Mouse (Mus musculus): ENCODE measurements at regions not wholly inside any gene's neighbourhood (a gene's known extent, or its start where the extent isn't known, plus 50 kb on each side); places are given as distances from the start of the nearest gene placed in this dataset.

- DNase-seq (ENCODE audit: low read depth, low spot score), result no peak
These were observed 190.2 kb upstream of the Krr1 start for GRCm38 (mm10) chr10:111782195-111782810.

- DNase-seq (ENCODE audit: low read depth, low spot score), result no peak
These were observed 189.0 kb upstream of the Krr1 start for GRCm38 (mm10) chr10:111783496-111783895.

GRCm38 (mm10) chr10:111784065-111784853 is 188.2 kb upstream of the Krr1 start:
- no peak for DNase-seq (ENCODE audit: low read depth, low spot score)

- no peak for DNase-seq (ENCODE audit: low read depth, low spot score)
These were observed 185.3 kb upstream of the Krr1 start for GRCm38 (mm10) chr10:111787175-111787574.

GRCm38 (mm10) chr10:111789264-111789663 is 183.2 kb upstream of the Krr1 start:
- no peak for DNase-seq (ENCODE audit: low read depth, low spot score)

- DNase-seq (ENCODE audit: low read depth, low spot score), result no peak
These were observed 181.6 kb upstream of the Krr1 start for GRCm38 (mm10) chr10:111790911-111791310.

- DNase-seq (ENCODE audit: low read depth, low spot score), result no peak
These were observed 177.4 kb upstream of the Krr1 start for GRCm38 (mm10) chr10:111795056-111795455.

GRCm38 (mm10) chr10:111795756-111796155 is 176.7 kb upstream of the Krr1 start:
- no peak for DNase-seq (ENCODE audit: low read depth, low spot score)

GRCm38 (mm10) chr10:111798851-111799281 is 173.6 kb upstream of the Krr1 start:
- no peak for DNase-seq (ENCODE audit: low read depth, low spot score)

- no peak for DNase-seq (ENCODE audit: low read depth, low spot score)
These were observed 172.4 kb upstream of the Krr1 start for GRCm38 (mm10) chr10:111799850-111800589.

- no peak for DNase-seq (ENCODE audit: low read depth, low spot score)
These were observed 171.9 kb upstream of the Krr1 start for GRCm38 (mm10) chr10:111800590-111800935.

GRCm38 (mm10) chr10:111801021-111801793 is 171.3 kb upstream of the Krr1 start:
- DNase-seq (ENCODE audit: low read depth, low spot score), result no peak

GRCm38 (mm10) chr10:111801794-111802359 is 170.6 kb upstream of the Krr1 start:
- DNase-seq (ENCODE audit: low read depth, low spot score), result no peak

- DNase-seq (ENCODE audit: low read depth, low spot score), result no peak
These were observed 166.1 kb upstream of the Krr1 start for GRCm38 (mm10) chr10:111806333-111806732.

GRCm38 (mm10) chr10:111806916-111807315 is 165.5 kb upstream of the Krr1 start:
- no peak for DNase-seq (ENCODE audit: low read depth, low spot score)

GRCm38 (mm10) chr10:111813736-111814135 is 158.7 kb upstream of the Krr1 start:
- DNase-seq (ENCODE audit: low read depth, low spot score), result no peak

GRCm38 (mm10) chr10:111814648-111815047 is 157.8 kb upstream of the Krr1 start:
- DNase-seq (ENCODE audit: low read depth, low spot score), result no peak

GRCm38 (mm10) chr10:111815160-111815559 is 157.3 kb upstream of the Krr1 start:
- DNase-seq (ENCODE audit: low read depth, low spot score), result no peak

GRCm38 (mm10) chr10:111815821-111816599 is 156.5 kb upstream of the Krr1 start:
- no peak for DNase-seq (ENCODE audit: low read depth, low spot score)

GRCm38 (mm10) chr10:111819755-111820451 is 152.6 kb upstream of the Krr1 start:
- DNase-seq (ENCODE audit: low read depth, low spot score), result no peak

Data from WW6 (cell line).